Mouse (Mus musculus) myocyte (in vitro differentiated cells): ENCODE measurements around the gene Gm42688.

Experiments
- CEBPB ChIP-seq: IDR thresholded peaks from 2 replicates; pipeline ENCODE4 v1.6.1; 2011; ENCODE audit warnings: mild to moderate bottlenecking, moderate library complexity; ENCODE audit not compliant: poor library complexity, insufficient read depth, severe bottlenecking
- E2F4 ChIP-seq: IDR thresholded peaks from one replicate; pipeline ENCODE4 v1.6.1; 2011; ENCODE audit warnings: mild to moderate bottlenecking, control low read depth, moderate library complexity; ENCODE audit not compliant: insufficient read depth
- MAX ChIP-seq: IDR thresholded peaks from one replicate; pipeline ENCODE4 v1.6.1; 2011; ENCODE audit warnings: low read depth, mild to moderate bottlenecking, control low read depth
- MYOG ChIP-seq, 3 experiments: IDR thresholded peaks; one replicate each; pipeline ENCODE4 v1.6.1; 2011; ENCODE audit warnings: control low read depth in 2 of 3, low read depth in 2 of 3, mild to moderate bottlenecking in 2 of 3; ENCODE audit not compliant: insufficient read length in 2 of 3, control insufficient read depth in 1 of 3, insufficient read depth in 1 of 3
- POLR2A ChIP-seq: IDR thresholded peaks from one replicate; pipeline ENCODE4 v1.6.1; 2011; ENCODE audit warnings: low read depth, mild to moderate bottlenecking, control low read depth, moderate library complexity; ENCODE audit not compliant: insufficient read length
- POLR2AphosphoS2 ChIP-seq: IDR thresholded peaks from one replicate; pipeline ENCODE4 v1.6.1; 2011; ENCODE audit warnings: low read depth, control low read depth; ENCODE audit not compliant: insufficient read length
- SRF ChIP-seq: IDR thresholded peaks from one replicate; pipeline ENCODE4 v1.6.1; 2011; ENCODE audit warnings: low read depth; ENCODE audit not compliant: control insufficient read depth, insufficient read length
- TCF12 ChIP-seq: IDR thresholded peaks from one replicate; pipeline ENCODE4 v1.6.1; 2011; ENCODE audit warnings: mild to moderate bottlenecking, control low read depth; ENCODE audit not compliant: poor library complexity, insufficient read depth, severe bottlenecking
- TCF3 ChIP-seq: IDR thresholded peaks from one replicate; pipeline ENCODE4 v1.6.1; 2011; ENCODE audit warnings: low read depth, control low read depth; ENCODE audit not compliant: insufficient read length
- USF1 ChIP-seq: IDR thresholded peaks from one replicate; pipeline ENCODE4 v1.6.1; 2011; ENCODE audit warnings: low read depth, mild to moderate bottlenecking, control low read depth, moderate library complexity

DNA sequence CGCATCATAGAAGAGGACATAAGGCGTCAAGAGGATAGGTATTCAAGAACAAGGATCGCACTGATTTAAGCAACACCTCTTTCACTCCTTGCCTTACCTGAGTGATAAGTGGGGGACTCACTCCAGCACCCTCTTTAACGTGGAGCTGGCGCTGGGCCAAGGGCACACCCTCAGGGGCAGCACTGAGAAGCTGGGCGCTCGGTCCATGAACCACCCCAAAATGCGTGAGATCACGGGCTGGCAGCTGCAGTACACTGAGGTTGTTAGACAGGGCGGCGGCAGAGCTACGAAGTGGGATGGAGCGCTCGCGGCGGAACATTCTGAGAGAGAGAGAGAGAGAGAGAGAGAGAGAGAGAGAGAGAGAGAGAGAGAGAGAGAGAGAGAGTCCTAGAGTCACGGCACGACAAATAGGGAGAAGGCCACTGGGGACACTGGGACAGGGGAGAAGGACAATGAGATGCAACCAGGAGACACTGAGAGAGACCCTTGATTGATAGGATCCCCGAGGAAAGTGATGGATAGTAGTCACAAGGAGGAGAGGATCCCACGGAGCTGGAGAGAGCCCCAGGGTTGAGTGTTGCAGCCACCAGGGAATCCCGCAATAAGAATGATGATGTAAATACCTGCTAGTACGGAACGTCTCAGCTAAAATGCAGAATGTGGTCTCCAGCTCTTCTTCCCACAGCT lies 54.3 kb downstream of the Gm42688 start:
- TF ChIP-seq POLR2A (no peak), USF1 (no peak), TCF12 (no peak), MYOG (IDR thresholded peaks at IDR 0.05; ENCODE audit: control insufficient read depth in 1 of 3, insufficient read depth in 1 of 3, insufficient read length in 2 of 3, low read depth in 2 of 3) (no peak), MAX (no peak), SRF (no peak), TCF3 (no peak), POLR2AphosphoS2 (no peak), E2F4 (no peak), CEBPB (no peak)
